Comparison of ENCODE assay signal across 7 mouse cellular contexts in the genomic region with DNA sequence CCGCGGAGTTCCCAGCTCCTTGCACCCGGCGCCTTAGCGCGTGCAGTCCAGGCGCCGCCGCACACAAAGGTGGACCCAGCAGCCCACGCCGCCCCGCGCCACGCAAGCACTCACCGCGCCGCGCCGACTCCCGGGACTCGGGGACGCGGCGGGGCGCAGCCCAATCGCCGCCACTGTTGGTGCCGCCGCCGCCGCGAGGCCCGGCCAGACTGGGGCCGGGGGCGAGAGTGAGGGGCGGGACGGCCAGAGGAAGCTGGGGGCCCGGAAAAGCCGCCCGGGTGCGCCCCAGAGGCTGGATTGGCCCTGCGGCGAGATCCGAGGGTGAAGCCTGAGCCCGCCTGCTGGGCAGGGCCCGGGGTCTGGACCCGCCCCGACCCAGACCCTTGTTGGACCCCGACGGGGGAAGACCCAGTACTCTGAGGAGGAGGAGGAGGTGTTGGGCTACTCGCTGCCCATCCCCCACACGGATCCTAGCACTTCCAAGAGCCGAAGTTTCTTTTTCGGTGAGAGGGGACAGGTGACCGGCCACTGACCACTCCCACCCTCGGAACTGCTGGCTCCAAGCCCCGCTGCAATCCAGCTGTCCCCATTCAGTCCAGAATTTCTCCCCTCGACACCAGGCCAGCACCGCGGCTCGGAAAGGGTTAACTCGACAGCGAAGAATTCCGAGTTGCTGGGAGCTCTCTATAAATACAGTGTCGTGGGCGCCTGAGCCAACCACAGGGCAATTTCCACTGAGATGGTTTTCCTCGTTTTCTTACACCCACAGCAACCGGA. TPM values are rescaled to one million over a fixed set of nuclear protein-coding genes. Genes with fewer than 3 reads are reported as not detected.
DNase-seq lines count a peak whose midpoint lies in the region; ATAC-seq lines count a peak whose summit lies in the region.

TSS of gene Cd276 (minus strand) at position 530 of the 777 bp plus-strand sequence.

- DNase-seq in R1 (ENCODE audit: low read depth, low spot score): peak; percentile 55
- peak; percentile 69 to 76 for DNase-seq in cerebellum, adult 18-20 months
- peak; percentile 84 for DNase-seq in forelimb bud, embryonic 11.5 days (ENCODE audit: low read depth, low spot score)
- DNase-seq in heart, postnatal 36 days: peak; percentile 61 to 66
- DNase-seq in layer of hippocampus, postnatal 14 days (ENCODE audit: low spot score in 2 of 2): peak; percentile 66 to 73
- peak; percentile 90 to 91 for DNase-seq in right cerebral cortex, postnatal 10 days (ENCODE audit: low spot score in 2 of 2)

- under 1% methylated on average over 65 of the region's 68 CpGs for WGBS in lung, embryonic 16.5 days

- intact Hi-C loops in heart, postnatal 36 days (cut with DNase I): loop anchor here (2.0 kb wide), 1 partner anchor 24 kb away; no protein-coding TSS in a partner anchor

- H3K4me3 ChIP-seq in lung, embryonic 16.5 days (ENCODE audit: low read length): peak within 1 kb of the TSS; percentile 88

- H3K4me1 ChIP-seq in lung, embryonic 16.5 days (replicated peaks; ENCODE audit: control insufficient read depth, insufficient read depth, low read length): peaks cover 25% of the 10 kb centered on the region

- no peaks in the 10 kb centered on the region for H3K36me3 ChIP-seq in lung, embryonic 16.5 days (ENCODE audit: control insufficient read depth, insufficient read depth, low read length)

- ATAC-seq in lung, embryonic 16.5 days (ENCODE audit: low read depth): peak; percentile 76

- no peaks in the 10 kb centered on the region for H3K27me3 ChIP-seq in lung, embryonic 16.5 days (ENCODE audit: control insufficient read depth, insufficient read depth, low read depth, low read length)

- peak within 1 kb of the TSS; percentile 95 for H3K27ac ChIP-seq in lung, embryonic 16.5 days (ENCODE audit: low read length)

- no peaks in the 10 kb centered on the region for H3K9me3 ChIP-seq in lung, embryonic 16.5 days (ENCODE audit: control insufficient read depth, low read length)

- H3K9ac ChIP-seq in lung, embryonic 16.5 days (ENCODE audit: low read length): peak within 1 kb of the TSS; percentile 95

- H3K4me2 ChIP-seq in lung, embryonic 16.5 days (ENCODE audit: low read depth, low read length): peak within 1 kb of the TSS; percentile 83

RNA-seq across cellular contexts. Expression of gene Cd276, which starts in this region (rescaled TPM):
- 1 to 10 TPM; 8.1 to 9.9 TPM for total RNA-seq in heart, postnatal 36 days (2021)
- 10 to 100 TPM in 1 of 2 experiments, 1 to 10 TPM in 1; 8.9 to 10.8 TPM for total RNA-seq in layer of hippocampus, postnatal 14 days (2021)
- 33.0 and 41.2 TPM in 2 replicates for polyA plus RNA-seq in lung, embryonic 16.5 days (2015; fragmentation: Nextera tagmentation; extraction: Ambion mirVana)

Comparison
In these comparisons a context has a peak if more than half of its experiments do, and no peak if none do; other contexts are left out.
1. Peak in every context shown above with its lines: DNase-seq, ATAC-seq, H3K4me3 ChIP-seq and H3K27ac ChIP-seq.